Mouse (Mus musculus) adrenal gland, postnatal 4 days (tissue): ENCODE data around the gene Clasrp. TPM values are rescaled to one million over a fixed set of nuclear protein-coding genes. Genes with fewer than 3 reads are reported as not detected.

ENCODE experiments used
- DNase-seq, 2 experiments: peaks; one replicate each; pipeline ENCODE4 v3.0.0; 2021 to 2022; ENCODE audit warnings: low spot score in 2 of 2, mixed read lengths in 2 of 2
- long read RNA-seq, 2 experiments: library from polyadenylated mRNA; stranded (forward); transcript quantifications; one replicate each; pipeline ENCODE4 v2.0.0; 2021
- total RNA-seq, 2 experiments: library from RNA; stranded (reverse); gene quantifications; 2 replicates each; pipeline ENCODE4 v1.2.3; 2021

Clasrp gene
- 10 to 100 TPM; 74.3 to 79.6 TPM for total RNA-seq
- long read RNA-seq, experiment 1, transcript Clasrp-201 (21 exons, 2,180 nt), result major isoform, 5 of 30 reads
- long read RNA-seq, experiment 1, partial matches to known transcripts, result 3 of 30 reads
- long read RNA-seq, experiment 1, other reads (novel, unspliced or antisense), result 19 of 30 reads
- long read RNA-seq, experiment 2, transcript Clasrp-209 (21 exons, 2,151 nt), result minor isoform, 5 of 56 reads
- long read RNA-seq, experiment 2, transcript Clasrp-201 (21 exons, 2,180 nt), result major isoform, 12 of 56 reads
- long read RNA-seq, experiment 2, partial matches to known transcripts, result 10 of 56 reads
- long read RNA-seq, experiment 2, other reads (novel, unspliced or antisense), result 27 of 56 reads

DNA sequence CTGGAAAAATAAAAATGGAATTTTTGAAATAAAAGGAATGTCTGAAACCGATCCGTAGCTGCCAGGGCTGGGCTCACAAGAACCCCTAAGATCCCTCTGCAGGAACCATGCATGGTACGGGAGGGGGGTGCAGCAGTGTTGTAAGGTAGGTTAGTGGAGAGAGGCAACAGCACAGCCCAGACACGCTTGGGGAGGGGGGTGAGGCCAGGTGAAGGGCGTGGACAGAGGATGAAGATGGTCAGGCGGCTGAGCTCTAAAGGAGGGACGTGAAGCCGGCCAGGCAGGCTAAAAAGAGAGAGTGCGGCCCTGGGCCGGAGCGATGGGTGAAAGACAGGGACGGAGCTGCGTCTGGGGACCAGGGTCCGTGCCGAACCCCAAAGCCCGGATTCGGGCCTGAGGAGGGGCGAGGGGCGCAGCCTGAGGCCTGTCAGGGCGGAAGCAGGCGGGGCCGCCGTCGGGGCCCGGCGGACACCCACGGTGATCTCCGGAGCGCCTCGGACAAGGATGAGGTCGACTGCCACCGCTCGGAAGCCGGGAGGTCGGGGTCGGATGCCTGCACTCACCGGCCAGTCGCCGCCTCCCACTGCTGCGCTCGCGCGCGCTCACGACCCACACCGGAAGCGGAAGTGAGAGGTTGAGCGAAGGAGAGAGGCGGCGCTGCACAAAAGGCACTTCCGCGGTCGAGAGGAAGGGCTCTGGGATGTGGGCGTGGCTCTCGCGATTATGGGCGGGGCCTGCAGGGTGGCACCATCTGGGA is at the start of gene Clasrp:
Gene Clasrp (minus strand): TSS at position 638 of the 757 bp plus-strand sequence.
- peak; percentile 82 to 96 for DNase-seq

DNA sequence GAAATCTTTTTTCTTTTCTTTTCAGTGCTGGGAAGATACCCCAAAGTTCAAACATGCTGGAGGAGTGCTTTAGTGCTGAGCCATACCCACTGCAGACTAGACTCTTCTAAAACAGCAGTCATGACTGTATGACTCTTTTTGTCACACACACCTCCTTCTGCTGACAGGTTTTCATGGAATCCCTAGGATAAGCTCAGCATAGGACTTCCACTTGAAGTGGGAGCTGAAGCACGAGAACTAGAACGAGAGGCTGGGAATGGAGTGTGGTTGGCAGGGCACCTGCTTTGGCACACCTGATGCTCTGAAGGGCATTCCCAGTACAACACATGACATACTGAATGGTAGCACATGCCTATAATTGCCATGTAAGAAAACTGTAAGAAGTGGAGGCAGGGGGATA is 48.3 kb upstream of the Clasrp start:
- no peak for DNase-seq

DNA sequence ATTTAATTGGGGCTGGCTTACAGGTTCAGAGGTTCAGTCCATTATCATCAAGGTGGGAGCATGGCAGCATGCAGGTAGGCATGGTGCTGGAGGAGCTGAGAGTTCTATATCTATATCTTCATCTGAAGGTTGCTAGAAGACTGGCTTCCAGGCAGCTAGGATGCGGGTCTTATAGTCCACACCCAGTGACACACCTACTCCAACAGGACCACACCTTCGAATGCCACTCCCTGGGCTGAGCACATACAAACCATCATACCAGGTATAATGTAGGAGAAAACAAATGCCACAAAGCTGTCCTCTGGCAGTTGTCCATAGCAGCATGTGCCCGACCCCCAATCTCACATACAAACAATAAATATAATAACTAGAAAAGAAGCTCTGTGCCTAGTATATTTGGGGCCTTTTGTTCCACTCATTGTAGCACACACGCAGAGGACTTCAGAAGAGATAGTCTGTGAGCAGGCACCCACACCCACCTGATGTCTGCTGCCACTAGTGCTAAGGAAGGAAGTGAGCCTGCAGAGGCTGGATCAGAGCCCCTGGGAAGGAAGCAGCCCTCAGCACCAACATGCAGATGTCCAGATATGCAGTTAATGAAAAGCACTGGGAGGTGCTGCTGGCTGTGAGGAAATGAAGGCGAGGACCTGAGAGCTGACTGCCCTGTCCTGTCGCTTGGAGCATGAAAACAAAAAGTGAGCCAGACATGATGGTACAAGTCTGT is 46.9 kb upstream of the Clasrp start:
- DNase-seq, result no peak

DNA sequence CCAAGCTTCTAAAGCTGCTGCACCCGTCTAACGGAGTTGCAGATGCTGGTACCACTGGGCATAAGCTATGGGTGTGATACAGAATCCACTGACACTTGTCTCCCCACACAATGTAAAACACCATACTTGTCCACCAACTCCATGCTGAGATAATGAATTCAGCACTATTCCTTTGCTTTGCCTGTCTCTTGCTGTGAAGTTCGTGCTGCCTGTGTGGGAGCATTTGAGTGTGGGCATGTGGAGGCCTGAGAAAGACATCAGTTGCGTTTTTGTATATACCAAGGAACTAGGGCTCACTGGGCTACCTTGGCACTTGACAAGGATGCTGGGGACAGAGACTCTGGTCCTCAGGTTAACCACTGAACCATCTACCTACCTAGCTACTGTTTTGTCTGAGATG is 36.9 kb upstream of the Clasrp start:
- no peak for DNase-seq

DNA sequence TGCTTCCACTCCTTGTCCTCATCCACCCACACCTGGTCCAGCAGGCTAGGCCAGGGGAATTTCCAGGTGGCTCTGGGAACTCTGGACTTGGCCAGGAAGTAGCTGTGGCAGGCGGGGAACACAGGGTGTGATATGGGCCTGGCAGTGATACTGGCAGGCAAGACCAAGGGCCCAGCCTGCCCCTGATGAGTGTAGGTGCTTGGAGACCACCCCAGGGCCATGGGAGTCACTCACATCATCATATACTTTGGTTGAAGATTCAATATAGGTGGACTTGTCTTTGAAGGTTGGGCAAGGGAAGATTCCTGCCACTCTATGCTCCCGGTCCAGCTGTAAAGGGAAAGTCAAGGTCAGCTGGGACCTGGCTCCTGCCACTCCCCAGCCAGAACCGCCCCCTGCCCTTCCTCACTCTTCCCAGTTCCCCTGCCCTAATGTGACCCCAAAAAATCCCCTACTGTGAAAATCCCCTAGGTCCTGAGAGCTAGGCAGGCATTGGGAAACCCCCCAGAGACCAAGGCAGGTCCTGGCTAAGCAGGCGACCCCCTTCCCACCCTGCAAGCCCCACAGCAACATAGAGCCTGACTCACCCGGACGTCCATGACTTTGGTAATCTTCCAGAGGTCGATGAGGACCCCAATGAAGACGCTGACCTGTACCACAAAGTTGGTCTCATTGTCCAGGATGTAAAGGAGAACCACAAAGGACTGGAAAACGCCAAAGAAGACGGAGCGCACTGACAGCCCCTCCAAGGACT is 31.0 kb upstream of the Clasrp start:
- no peak for DNase-seq

DNA sequence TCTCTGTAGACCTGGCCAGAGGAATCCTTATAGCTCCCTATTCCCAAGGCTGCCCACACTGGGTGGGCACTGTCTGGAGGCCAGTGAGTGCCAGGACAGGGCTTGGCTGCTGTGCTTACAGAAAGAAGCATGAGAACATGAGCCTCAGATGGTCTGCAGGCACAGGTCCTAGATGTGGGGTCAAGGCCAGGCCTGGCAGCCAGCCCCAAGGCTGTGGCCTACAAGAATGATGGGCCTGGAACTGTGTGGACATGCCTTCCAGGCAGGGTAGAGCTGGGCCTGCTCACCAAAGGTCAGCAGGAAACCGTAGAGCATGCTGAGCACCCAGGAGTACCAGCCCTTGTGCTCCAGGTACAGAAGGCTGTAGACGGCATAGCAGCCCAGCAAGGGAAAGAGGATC is 30.3 kb upstream of the Clasrp start:
- DNase-seq, result peak; percentile 29 to 43

DNA sequence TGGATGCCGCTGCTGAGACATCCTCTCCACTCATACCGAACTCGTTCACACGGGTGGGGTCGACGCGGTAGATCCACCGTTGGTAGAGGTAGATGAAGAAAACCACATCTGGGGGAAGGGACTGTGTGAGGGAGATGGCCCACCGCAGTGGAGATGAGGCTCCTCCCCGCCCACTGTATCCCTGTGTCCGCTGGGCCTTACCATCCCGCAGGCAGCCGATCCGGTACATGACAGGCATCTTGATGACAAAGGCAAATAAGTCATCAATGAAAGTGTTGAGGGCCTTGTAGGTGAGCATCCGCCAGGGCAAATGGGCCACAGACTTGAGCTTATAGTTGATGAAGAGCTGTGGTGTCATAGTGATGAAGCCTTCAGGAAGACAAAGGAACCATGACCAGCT is 29.6 kb upstream of the Clasrp start:
- no peak for DNase-seq

DNA sequence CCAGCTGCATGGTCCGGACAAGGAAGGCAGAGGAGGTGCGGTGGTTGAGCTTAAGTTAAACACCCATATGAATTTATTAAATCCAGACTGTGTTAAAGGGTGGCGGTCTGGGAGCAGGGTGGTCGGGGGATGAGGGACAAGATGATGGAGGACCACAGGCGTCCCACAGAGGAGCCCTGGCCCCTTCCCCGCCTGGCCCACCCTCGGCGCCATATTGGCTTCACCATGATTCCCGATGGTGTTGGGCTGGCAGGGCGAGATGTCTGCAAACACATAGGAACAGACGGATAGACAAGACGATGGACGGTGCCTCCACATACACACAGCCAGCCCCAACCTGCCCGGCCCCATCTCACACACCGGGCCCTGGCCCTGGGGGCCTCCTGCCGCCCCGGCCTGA is 28.9 kb upstream of the Clasrp start:
- DNase-seq, result no peak

DNA sequence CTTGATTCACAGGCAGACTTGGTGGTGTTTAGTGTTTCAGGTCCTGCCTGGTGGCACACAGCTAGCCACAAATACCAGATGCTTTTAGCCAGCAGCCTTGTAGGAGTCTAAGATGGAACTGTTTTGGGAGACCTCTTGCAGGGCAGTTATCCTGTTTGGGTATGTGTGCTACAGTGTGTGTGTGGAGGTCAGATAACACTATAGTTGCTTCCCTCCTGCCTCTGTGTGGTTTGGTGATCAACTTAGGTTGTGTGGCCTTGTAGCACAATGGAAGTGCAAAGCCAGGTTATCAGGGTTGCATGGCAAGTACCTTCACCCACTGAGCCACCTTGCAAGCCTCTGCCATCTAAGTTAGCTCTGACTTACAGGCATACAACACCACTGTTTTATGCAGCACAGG is 28.4 kb upstream of the Clasrp start:
- no peak for DNase-seq

DNA sequence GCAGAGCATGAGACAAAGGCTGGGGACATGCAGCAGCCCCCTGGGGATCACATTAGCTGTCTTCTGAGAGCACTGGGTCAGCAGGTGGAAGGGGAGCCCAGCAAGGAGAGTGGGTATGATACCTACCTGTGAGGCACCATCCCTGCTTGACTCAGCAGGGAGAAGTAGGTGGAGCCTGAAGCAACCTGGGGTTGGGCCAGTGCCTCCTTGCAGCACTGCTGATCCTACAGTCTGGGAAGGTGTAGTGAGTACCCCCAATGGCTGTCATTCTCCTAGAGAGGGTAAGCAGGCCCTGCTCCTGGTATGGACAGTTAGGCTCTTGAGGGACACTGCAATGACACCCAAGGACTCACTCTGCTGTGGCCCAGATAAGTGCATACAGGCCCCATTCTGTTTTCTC is 28.0 kb upstream of the Clasrp start:
- DNase-seq, result no peak

DNA sequence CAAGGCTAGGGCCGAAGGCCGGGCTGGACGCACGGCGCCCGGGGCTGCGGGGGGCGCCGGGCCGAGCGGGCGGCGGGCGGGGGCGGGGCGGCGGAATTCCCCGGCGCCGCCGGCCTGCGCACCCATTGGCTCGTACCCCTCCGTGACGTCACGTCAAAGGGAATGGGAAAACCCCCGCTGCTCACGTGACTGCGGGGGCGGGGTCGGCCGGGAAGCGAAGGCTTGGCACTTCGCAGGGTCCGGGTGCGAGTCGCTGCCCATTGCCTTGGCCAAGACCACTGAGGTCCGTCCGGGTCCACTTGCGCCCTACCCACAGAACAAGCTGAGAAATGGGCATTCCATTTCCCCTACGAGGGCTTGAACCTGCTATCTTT is 25.1 kb upstream of the Clasrp start, which contains the start of gene Relb:
Gene Relb (minus strand): TSS at position 78 of the 374 bp plus-strand sequence.
- peak; percentile 80 to 82 for DNase-seq

DNA sequence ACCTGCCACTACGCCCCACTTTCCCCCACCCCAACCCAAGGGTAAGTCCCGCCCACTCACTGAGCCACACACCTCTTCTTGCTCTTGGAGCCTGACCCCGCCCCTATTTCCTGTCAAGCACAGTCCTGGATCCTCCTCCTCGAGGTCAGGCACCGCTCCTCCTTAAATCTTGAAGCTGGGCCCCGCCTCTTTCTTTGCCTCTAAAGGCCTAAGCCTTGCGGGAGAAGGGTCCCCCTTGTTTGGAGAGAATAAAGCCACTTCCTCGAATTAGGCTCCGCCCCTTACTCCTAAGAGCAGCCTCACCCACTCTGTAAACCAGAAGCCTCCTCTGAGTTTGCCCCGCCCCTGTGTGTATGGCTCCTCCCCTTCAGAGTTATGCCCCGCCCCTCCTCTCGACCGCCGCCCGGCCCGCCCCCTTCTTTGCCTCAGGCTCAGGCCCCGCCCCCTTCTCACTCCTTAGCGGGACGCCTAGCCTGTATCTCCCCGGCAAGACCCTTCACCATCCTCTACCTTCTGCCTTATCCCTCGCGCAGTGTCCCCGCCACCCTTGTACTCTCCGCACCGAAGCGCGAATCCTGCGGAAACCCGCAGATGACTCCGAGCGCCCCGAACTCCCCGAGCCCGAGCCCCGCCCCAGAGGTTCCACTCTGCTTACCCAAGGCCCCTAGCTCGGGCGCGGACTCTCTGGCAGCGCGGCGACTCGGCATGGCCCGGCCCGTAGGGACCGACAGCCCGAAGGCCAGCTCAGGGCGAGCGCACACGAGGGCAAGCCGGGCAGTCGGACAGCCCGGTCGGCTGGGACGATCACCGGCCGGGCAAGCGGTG is 24.5 kb upstream of the Clasrp start:
- peak; percentile 88 to 91 for DNase-seq

DNA sequence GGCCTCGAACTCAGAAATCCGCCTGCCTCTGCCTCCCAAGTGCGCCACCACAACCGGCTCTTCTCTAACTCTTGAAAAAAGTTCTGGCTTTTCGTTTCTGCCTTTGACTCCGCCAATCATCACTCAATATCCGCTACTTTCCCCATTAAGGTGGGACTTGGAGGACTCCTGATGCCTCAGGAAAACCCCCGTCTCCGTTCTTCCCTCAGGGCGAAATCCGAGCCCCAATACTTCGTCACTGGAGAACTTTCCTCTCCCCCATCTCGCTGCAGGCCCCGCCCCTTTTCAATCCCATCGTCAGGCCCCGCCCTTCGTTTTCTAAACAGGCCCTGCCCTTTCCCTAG is 23.9 kb upstream of the Clasrp start:
- DNase-seq, result no peak

DNA sequence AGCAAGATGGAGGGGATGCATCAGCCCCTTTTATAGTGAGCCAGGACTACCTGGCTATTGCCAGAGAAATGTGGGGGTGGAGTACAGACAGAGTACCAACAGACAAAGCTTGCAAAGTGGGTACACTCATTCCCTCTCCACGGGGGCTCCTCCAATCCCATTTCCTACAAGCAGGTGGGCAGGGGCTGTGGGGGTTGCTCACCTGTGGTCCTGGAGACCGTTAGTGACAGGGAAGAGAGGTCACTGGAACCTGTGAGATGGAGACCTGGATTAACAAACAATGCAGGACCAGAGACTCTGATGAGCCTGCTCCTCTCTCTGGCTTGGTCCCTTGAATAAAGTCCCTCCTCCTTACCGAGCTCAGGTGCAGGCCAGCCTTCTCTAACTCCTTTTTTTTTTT is 23.4 kb upstream of the Clasrp start:
- no peak for DNase-seq

DNA sequence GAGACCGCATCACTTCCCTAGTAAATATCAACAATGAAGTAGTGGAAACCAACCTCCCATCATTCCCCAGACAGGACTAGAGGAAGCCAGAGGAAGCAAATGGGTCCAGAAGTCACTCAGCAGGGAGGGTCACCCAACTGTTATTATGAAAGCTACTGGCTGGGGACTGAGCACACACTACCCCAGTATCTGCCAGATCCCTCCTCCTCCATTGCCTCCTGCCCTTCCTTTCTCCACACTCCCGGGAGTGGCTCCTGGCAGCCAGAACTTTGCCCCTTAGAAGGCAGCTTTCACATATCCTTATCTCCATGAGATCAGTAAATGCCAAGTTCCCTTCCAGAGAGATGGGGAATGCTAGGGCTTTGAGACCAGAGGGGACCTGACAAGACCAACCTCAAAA is 19.1 kb upstream of the Clasrp start:
- DNase-seq, result no peak

DNA sequence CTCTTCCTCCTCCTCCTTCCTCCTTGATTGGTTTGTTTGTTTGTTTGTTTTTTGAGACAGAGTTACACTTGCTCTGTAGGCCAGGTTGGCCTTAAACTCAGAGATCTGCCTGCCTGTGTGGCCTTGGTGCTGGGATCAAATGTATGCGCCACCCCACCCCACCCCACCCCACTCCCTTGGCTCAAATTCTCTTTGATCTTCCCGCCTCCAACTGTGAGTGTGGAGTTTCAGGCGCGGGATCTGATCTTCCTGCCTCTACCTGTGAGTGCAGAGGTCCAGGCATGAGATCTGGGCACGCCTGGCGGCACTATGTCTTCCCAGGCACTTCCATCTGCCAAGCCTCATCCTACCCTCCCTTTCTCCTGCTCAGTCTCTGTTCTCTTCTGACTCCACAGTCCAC is 18.0 kb upstream of the Clasrp start:
- DNase-seq, result no peak

DNA sequence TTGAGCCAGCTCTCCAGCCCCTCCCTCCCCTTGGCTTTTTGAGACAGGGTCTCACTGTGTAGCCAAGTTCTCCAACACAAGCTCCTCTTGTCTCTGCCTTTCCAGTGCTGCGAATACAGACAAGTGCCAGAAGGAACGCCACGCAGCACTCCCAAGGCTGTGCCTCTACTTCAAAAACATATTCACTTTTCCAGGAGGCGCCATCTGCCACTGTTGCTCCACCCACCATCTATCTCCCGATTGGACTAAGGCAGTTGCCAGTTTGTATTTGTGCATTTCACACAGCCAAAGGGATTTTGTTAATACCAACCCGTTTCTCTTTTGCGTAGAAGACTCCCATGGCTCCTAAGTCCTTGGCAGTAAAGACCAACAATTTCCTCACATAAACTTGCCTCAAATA is 16.5 kb upstream of the Clasrp start:
- no peak for DNase-seq

DNA sequence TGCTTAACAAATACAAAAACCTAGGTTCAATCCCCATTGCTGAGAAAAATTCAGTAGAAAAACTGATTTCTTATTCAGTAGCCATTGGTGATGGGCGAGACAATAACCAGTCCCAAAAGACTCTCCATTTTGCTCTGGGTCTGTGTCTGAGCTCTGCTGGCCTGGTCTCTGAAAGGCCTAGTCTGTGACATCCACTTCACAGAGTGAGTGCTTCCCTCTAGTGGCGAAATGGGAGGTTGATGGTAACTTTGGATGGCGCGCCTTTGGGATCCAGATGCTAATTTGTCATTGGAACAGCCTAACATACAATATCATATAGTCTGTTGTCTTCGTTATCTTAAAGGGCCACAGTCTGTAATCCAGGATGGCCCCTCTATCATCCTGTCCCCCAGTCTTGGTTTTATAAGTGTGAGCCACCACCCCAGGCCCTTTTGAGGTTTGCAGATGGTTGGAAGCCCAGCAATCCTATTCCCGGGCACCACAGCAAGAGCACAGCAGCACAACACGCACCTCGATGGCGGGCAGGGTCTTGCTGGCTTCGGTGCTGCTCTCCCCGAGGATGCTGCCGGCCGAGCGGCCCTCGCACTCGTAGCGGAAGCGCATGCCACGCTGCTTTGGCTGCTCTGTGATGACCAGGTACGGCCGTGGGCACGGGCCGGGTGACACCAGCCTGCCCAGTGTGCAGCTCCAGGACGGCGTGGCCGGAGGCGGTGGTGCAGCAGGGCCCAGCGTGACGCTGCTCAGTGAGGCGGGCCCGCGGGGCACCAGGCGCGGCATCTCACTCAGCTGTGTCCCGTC is 14.9 kb upstream of the Clasrp start:
- DNase-seq, result peak; percentile 27 to 50

DNA sequence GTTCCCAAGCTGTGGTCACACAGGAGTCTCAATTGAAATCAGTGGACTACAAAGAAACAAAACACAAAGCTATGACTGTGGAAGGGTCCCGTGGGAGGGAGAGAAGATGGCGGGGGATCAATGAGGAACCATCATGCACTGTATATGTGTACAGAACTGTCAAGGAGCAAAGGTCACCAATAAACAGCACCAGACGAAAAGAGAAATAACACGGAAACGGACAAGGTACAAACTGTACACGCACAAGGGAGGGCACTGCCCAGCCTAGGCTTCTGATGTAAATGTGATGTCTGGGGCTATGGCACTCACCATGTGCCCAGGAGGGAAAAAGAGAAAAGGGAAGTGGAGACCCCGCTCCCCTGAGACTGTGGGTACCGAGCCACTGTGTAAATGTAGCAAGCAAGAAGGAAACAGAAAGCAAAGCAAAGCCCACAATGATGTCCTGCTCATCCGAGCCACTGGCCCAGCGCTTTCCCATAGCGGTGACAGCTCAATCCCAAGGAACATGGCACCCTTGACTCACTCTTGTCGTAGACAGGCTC is 10.8 kb upstream of the Clasrp start:
- no peak for DNase-seq
